Mouse (Mus musculus) ZHBTc4 (cell line): Measurements from ENCODE around the gene Tcl1b2.
"Not testable (repeated sequence)": the region's sequence is repeated elsewhere in the genome, so short reads cannot be mapped to it uniquely, and the experiment has no call there.

Experiments used
- DNase-seq: peaks from one replicate; pipeline ENCODE4 v3.0.0-alpha.2; 2011; ENCODE audit warnings: low read depth, low spot score

Tcl1b2 gene

GRCm38 (mm10) chr12:105173366-105173765, 27.6 kb downstream of the Tcl1b2 start:
- DNase-seq: no peak

GRCm38 (mm10) chr12:105174318-105174717, 28.5 kb downstream of the Tcl1b2 start:
- DNase-seq: peak; percentile 44

GRCm38 (mm10) chr12:105176044-105176443, 30.2 kb downstream of the Tcl1b2 start, which contains the start of gene Tcl1b5:
Gene Tcl1b5, plus strand, starts transcription at chr12:105176344.
- not testable (repeated sequence) for DNase-seq

GRCm38 (mm10) chr12:105181040-105181644, 35.3 kb downstream of the Tcl1b2 start:
- DNase-seq: not testable (repeated sequence)

GRCm38 (mm10) chr12:105188980-105189379, 43.2 kb downstream of the Tcl1b2 start:
- not testable (repeated sequence) for DNase-seq

GRCm38 (mm10) chr12:105190743-105191142, 44.9 kb downstream of the Tcl1b2 start, which contains the start of gene Tcl1b3:
Gene Tcl1b3, plus strand, starts transcription at chr12:105191043.
- not testable (repeated sequence) for DNase-seq

- not testable (repeated sequence) for DNase-seq
These were observed 54.1 kb downstream of the Tcl1b2 start for GRCm38 (mm10) chr12:105199684-105200497.

- DNase-seq: not testable (repeated sequence)
These were observed 55.8 kb downstream of the Tcl1b2 start, which contains the start of gene Tcl1b4 for GRCm38 (mm10) chr12:105201657-105202056. Gene Tcl1b4, plus strand, starts transcription at chr12:105201957.
